Mouse (Mus musculus) CD4-positive naive resting alpha-beta T cell, adult 57 days (primary cell): Measurements from ENCODE around the gene Nmrk2. TPM values are rescaled to one million over a fixed set of nuclear protein-coding genes. Genes with fewer than 3 reads are reported as not detected.

Experiments
- total RNA-seq: library from RNA; stranded (reverse); gene quantifications from one replicate; pipeline ENCODE4 v1.2.4, GENCODE M21; 2023

Nmrk2 gene
- not detected for total RNA-seq

DNA sequence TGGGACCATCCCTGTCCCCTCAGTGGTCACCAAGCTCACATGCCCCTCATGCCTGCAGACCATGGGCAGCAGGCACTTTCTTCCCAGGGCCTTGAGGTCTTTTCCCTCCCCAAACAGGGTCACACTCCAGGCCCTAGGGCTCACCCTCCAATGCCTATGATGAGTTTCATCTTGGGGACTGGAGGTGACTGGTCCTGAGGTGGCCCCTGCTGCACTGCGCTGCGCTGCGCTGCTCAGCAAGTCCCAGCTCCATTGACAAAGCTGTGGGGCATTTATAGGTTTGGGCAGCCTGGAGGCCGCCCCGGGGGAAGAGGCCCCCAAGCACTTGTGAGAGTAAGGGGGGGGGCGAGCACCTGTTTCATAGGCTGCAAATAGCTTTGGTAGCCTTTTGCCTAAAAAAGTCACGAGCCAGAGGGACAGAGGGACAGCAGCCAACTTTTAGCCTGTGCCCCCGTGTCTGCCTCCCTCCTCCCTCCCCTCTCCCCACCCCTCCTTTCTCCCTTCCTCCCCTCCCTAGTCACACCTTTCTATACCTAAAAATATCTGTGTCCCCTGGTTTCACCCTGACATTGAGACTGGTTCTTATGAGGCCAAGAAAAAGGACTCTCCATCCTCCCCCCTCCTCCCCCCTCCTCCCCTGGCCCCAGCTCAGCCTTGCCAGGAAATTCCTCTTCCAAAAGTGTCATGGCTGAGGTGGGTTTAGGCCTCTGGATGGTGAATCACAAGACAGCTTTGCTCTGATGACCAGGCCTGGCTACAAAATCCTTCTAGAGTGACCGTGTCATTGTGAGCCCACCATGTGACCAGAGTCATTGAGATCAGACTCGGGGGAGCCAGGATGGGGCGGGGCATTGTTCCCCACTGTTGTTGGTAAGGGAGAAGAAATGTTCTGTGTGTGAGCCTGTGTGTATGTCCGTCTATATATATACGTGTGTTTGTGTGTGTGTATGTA, at the start of gene Nmrk2:
TSS of gene Nmrk2 (minus strand) at position 245 of the 952 bp plus-strand sequence.

DNA sequence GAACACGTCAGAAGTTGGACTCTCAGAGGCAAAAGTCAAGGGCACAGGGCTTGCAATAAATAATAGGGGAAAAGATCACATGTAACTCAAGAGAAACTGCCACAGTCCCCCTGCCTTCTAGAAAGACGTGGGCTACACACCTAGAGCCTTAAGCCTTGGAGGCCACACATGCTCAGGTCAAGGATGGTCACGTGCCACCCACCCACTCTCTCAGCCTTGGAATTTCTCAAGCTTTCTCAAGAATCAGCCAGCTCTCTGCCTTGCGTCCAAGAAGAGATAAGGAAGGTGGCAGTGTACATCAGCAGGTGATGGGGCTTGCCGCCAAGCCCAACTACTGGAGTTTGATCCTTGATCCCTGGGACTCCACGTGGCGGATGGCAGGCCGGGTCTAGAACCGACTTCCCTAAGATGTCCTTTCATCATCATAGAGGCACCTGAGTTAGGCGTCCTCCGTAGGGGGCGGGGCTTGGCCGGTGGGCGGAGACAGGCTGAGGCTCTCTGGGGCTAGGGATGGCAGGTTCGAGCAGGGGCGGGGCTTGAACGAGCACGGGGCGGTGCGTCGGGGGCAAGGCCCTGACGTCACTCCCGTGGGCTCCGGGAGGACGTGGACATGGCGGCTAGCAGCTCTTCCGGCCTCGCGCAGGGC, 30.9 kb upstream of the Nmrk2 start, which contains the start of gene Zfr2:
TSS of gene Zfr2 (plus strand) at position 576 of the 646 bp plus-strand sequence.

DNA sequence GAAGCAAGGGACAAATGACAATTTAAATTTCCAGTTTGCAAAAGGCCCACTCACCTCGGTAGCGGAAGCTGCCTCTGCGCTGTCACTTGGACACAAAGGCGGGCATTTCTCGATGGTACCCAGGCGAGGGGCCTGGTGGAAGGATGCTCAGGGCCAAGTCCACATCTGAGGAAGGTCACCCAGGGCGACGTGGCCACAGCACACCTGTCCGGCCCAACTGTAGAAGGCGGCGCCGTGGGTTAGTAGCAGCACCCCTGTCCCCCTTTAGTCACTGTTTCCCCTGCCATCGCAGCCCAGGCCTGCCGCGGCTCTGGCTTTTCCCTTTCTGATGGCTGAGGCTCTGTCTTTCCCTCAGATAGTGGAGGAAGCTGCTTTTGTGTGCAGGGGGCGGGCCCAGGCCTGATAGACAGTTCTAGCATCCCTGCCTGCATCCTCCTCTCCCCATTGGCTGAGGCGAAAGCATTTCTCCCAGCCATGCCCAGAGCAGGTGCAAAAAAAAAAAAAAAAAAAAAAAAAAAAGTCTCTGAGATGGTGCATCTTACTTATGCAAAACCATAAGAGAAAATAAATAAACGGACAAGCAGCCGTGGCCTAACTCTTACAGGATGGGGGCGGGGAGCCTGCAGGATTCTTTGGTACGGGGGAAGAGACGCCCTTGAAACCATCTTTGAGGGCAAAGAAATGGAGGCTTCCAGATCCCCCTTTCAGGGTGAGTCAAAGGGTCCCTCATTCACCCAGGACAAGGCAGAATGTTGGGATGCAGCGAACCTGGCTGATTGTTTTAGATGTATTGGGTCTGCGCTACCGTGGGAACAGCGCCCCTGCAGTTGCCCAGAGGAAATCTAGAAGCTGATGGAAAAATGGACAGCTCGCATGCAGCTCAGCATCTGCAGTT, 28.8 kb upstream of the Nmrk2 start, which contains the start of gene Atcay:
TSS of gene Atcay (minus strand) at position 396 of the 895 bp plus-strand sequence.

DNA sequence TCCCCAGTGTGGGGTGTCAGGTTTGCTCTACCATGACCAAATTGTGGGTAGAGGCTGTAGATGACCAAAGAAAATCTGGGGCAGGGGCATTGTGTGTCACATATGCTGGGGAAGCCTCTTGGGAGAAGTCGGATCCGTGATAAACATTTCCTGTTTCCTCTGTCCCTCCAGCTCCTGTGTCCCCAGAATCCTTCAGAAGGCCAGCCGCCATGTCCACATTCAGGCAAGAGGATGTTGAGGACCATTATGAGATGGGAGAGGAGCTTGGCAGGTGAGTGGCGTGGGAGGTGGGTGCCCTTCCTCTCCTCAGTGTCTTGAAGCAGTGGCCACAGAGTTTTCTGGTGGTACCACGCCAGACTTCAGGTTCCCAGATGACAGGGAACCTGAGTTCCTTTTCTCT, 18.0 kb downstream of the Nmrk2 start, which contains the start of gene 4930442H23Rik:
TSS of gene 4930442H23Rik (minus strand) at position 45 of the 400 bp plus-strand sequence.

DNA sequence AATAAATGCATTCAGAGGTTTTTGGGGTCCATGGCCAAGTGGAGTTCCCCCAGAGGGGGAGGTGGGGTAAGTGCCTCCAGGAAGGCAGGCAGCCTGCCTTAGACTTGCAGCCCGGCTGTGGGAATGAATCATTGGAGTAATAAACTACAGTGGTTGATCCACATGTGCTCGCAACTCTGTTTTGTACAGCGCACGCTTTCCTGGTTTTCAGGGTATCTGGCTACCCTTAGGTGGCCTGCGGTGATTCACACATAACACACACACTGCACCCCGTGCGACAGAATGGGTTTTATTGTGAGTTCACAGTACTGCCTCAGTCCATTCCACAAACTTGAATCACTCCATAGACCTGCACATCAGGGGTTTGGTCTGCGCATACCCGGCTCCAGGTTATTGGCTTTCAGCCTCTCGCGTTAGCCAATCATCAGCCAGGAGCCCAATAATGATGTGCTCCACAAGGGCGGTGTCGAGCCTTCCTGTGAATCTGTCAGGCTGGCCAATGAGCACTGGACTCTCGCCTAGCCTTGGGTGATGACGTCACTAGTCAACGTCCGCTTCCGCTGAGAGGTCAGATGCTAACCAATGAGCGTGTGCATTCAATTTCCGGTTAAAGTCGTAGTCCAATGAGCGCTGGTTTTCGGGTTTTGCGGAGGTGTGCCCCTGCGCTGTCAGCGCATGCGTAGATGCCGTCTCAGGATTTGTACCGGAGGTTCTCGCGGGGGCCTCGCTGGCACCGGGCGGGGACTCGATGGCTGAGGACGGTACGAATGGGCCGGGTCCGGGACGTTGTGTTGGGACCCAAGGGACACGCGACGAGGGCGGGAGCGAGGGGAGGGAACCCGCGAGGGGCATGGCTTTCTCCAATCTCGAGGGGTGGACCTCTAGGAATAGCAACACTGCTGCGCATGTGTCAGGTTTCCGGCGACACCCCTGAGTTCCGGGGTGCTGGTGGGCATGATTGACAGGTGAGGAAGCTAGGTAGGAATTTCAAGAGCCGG, 19.2 kb downstream of the Nmrk2 start, which contains the start of gene Dapk3:
TSS of gene Dapk3 (plus strand) at position 670 of the 998 bp plus-strand sequence.

DNA sequence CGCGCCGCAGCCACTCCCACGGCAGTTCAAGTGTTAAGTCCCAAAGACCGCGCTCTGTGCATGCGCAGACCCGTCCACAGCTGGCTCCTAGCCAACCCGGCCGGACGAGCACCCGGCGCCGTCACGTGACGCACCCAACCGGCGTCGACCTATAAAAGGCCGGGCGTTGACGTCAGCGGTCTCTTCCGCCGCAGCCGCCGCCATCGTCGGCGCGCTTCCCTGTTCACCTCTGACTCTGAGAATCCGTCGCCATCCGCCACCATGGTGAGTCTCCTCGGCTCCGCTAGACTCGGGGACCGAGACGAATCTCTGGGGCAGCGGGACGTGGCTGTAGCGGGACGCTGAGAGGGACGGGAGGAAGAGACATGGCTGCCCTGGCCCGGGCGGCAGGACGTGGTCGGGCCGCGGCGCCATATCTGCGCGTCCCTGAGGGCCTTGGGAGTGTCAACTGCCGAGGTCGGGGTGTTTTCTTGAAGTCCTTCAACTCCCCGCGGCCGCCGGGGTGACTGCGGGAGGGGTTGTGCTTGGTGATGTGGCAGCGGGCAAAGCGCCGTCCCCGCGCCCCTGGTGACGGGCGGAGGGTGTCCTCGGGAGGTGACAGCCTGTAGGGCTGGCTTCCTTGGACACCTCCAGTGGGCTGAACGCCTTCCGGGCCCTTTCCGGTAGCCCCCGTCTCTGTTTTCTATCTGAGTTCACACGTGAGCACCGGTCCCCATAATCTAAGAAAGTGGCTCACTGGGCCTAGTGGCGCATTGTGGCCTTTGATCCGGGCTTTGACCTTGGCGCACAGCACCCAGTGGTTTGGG, 25.2 kb downstream of the Nmrk2 start, which contains the start of gene Eef2:
TSS of gene Eef2 (plus strand) at position 166 of the 806 bp plus-strand sequence.

DNA sequence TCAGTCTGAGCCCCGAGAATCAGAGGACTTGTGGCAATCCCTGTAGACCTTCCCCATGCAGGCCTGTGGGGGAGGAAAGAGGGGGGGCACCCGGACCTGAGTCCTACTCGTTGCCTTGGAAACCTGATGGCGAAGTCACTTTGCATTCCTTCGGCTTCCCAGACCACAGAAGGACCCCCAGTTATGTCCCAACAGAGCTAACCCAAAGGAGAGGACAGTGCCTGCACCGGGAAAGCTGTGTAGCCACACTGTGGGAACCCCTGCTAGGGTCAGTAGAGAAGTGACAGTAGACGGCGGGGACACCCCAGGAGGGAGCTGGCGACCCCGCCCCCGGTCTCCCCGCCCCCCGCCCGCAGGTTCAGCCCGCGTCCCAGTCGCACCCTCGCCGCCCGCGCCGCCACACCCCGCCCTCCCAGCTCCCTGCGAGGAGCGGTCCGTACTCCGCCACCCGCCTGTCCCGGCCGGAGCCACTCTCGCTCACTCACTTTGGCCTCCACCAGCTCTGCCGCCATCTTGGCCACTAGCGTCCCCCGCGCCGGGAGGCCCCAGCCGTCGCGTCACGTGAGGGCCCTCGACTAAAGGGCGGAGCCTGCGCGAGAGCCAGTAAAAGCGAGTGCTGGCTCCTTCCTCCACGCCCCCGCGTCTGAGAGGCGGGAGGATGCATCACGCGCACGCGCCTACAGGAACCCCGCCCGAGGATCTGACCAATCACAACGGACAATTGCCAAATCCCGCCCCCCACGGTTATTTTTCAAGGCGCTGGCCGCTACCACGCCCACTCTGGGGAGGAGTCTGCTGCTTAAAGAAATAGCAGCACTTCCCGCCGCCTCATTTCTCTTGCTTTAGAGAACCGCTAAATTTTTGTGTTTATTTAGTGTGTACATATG, 34.4 kb downstream of the Nmrk2 start, which contains the start of gene Pias4:
TSS of gene Pias4 (minus strand) at position 724 of the 887 bp plus-strand sequence.

Other genes with a start within 250 kb of the Nmrk2 start
- gene Gng7, start 187.1 kb downstream of the Nmrk2 start, total RNA-seq: not detected
- gene Diras1, start 176.4 kb downstream of the Nmrk2 start, total RNA-seq: not detected
- 17.1 TPM for gene Slc39a3, start 164.6 kb downstream of the Nmrk2 start, total RNA-seq
- 55.5 TPM for gene Sgta, start 141.9 kb downstream of the Nmrk2 start, total RNA-seq
- gene Thop1, start 132.0 kb downstream of the Nmrk2 start, total RNA-seq: 13.4 TPM
- not detected for gene Creb3l3, start 103.2 kb downstream of the Nmrk2 start, total RNA-seq
- gene Map2k2, start 96.1 kb downstream of the Nmrk2 start, total RNA-seq: 128 TPM
- 58.9 TPM for gene Zbtb7a, start 66.8 kb downstream of the Nmrk2 start, total RNA-seq
- 34.9 TPM for gene Pias4, start 34.1 kb downstream of the Nmrk2 start, total RNA-seq
- gene Eef2, start 25.4 kb downstream of the Nmrk2 start, total RNA-seq: 2,367 TPM
- gene Dapk3, start 19.0 kb downstream of the Nmrk2 start, total RNA-seq: 62.3 TPM
- gene 4930442H23Rik, start 18.2 kb downstream of the Nmrk2 start, total RNA-seq: not detected
- 0.50 TPM for gene Atcay, start 28.8 kb upstream of the Nmrk2 start, total RNA-seq
- 4.9 TPM for gene Zfr2, start 31.1 kb upstream of the Nmrk2 start, total RNA-seq
- gene Matk, start 50.9 kb upstream of the Nmrk2 start, total RNA-seq: 15.3 TPM
- 104 TPM for gene Mrpl54, start 64.9 kb upstream of the Nmrk2 start, total RNA-seq
- 45.7 TPM for gene Apba3, start 64.9 kb upstream of the Nmrk2 start, total RNA-seq
- gene Tjp3, start 89.5 kb upstream of the Nmrk2 start, total RNA-seq: 4.3 TPM
- gene Pip5k1c, start 90.9 kb upstream of the Nmrk2 start, total RNA-seq: 128 TPM
- 47.9 TPM for gene Cactin, start 119.1 kb upstream of the Nmrk2 start, total RNA-seq
- gene Tbxa2r, start 126.7 kb upstream of the Nmrk2 start, total RNA-seq: 26.1 TPM
- not detected for gene Gipc3, start 141.2 kb upstream of the Nmrk2 start, total RNA-seq
- gene Hmg20b, start 148.4 kb upstream of the Nmrk2 start, total RNA-seq: 55.4 TPM
- 5.4 TPM for gene Mfsd12, start 155.4 kb upstream of the Nmrk2 start, total RNA-seq
- gene 4930404N11Rik, start 163.8 kb upstream of the Nmrk2 start, total RNA-seq: 7.5 TPM
- 27.2 TPM for gene Fzr1, start 176.5 kb upstream of the Nmrk2 start, total RNA-seq
- gene Dohh, start 182.4 kb upstream of the Nmrk2 start, total RNA-seq: 32.6 TPM
- 4.7 TPM for gene Gm48551, start 182.4 kb upstream of the Nmrk2 start, total RNA-seq
- 9.7 TPM for gene Gm48552, start 187.0 kb upstream of the Nmrk2 start, total RNA-seq
- 2.2 TPM for gene Smim24, start 191.0 kb upstream of the Nmrk2 start, total RNA-seq